8 mouse cellular contexts compared by ENCODE assay signal in the genomic region with DNA sequence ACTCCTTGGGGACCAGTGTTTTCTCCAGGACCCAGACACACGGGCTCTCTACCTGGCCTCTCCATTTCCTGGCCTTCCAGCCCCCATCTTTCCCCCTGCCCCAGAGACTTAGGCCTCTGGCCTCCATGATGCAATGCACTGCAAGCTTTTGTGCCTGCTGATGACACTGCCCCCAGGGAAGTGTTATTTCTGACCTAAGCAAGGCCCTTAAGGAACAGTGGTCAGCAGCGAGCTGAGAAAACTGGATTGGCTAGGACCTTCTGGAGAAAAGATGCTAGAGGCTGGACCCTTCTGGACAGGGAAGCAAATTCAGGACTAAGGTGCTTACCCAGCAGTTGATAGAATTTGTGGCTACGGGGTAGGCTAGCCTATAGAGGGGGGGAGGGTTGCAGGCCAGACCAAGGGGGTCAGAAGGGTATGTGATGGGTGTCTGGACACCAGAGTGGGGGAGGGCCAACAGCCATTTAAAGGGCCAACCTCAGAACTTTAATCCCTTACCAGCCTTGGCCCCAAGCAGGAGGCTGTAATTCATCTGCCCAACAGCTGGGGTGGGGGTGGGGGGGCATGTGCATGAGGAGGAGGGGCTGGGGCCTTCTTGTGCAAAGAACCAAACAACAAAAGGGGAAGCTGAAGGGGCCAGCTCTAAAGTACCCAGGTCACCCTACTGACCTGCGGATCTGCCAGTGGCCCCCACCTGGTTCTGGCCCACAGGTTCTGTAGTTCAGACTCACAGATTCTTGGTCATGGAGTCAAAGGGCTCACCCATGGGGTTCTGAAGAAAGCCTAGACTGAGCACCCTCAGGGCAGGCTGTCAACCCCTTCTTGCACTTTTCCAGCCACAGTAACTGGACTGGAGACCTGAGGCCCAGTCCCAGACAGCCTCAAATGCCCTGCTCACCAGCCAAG. TPM values are rescaled to one million over a fixed set of nuclear protein-coding genes. Genes with fewer than 3 reads are reported as not detected.
A peak's percentile ranks its signal among the peaks of the same experiment; 100 is the strongest.
DNase-seq lines count a peak whose midpoint lies in the region; ATAC-seq lines count a peak whose summit lies in the region.

No protein-coding gene starts in this region.

- no peaks in the 10 kb centered on the region for H3K27me3 ChIP-seq in hindbrain, embryonic 13.5 days
- H3K27me3 ChIP-seq in midbrain, embryonic 10.5 days (ENCODE audit: low read depth, poor library complexity, severe bottlenecking) = no peaks in the 10 kb centered on the region

- H3K4me2 ChIP-seq in hindbrain, embryonic 13.5 days = peak overlapping the region; percentile 99

- peaks cover 73% of the 10 kb centered on the region for H3K4me1 ChIP-seq in hindbrain, embryonic 13.5 days (replicated peaks)
- peaks cover 99% of the 10 kb centered on the region for H3K4me1 ChIP-seq in midbrain, embryonic 10.5 days

- ATAC-seq in hindbrain, embryonic 13.5 days (ENCODE audit: low FRiP score) = no peak
- ATAC-seq in megakaryocyte-erythroid progenitor cell, adult 5-6 weeks (replicated peaks; ENCODE audit: low FRiP score, low TSS enrichment, poor library complexity, severe bottlenecking) = no peak

- peak overlapping the region; percentile 99 for H3K9ac ChIP-seq in hindbrain, embryonic 13.5 days

- peak overlapping the region; percentile 83 for H3K4me3 ChIP-seq in hindbrain, embryonic 13.5 days
- H3K4me3 ChIP-seq in midbrain, embryonic 10.5 days = peak overlapping the region; percentile 93

- H3K36me3 ChIP-seq in hindbrain, embryonic 13.5 days = peaks cover 13% of the 10 kb centered on the region
- peaks cover 15% of the 10 kb centered on the region for H3K36me3 ChIP-seq in midbrain, embryonic 10.5 days

- H3K9me3 ChIP-seq in hindbrain, embryonic 13.5 days = no peaks in the 10 kb centered on the region
- H3K9me3 ChIP-seq in midbrain, embryonic 10.5 days (replicated peaks) = no peaks in the 10 kb centered on the region

- DNase-seq in cerebellum, adult 11 months = peak; percentile 27
- no peak for DNase-seq in cerebellum, adult 8-10 months
- DNase-seq in right cerebral cortex, postnatal 10 days (ENCODE audit: low spot score in 2 of 2) = peak; percentile 25 to 42
- no peak for DNase-seq in right cerebral cortex, postnatal 25 days
- peak; percentile 65 for DNase-seq in midbrain, embryonic 10.5 days (ENCODE audit: low spot score)
- no peak for DNase-seq in left cerebral cortex, adult 18-20 months (ENCODE audit: low spot score in 2 of 2)

- peak overlapping the region; percentile 100 for H3K27ac ChIP-seq in hindbrain, embryonic 13.5 days
- peak overlapping the region; percentile 99 for H3K27ac ChIP-seq in midbrain, embryonic 10.5 days (replicated peaks)

- WGBS in hindbrain, embryonic 13.5 days = 10% methylated on average over 4 of the region's 4 CpGs
- 11% methylated on average over 4 of the region's 4 CpGs for WGBS in midbrain, embryonic 10.5 days

RNA-seq across cellular contexts. Expression of a gene that starts 1.2 kb away (rescaled TPM):
- 50.6 and 51.3 TPM in 2 replicates for polyA plus RNA-seq in hindbrain, embryonic 13.5 days (2015; fragmentation: Nextera tagmentation; extraction: Ambion mirVana)
- polyA plus RNA-seq in midbrain, embryonic 10.5 days (2016; fragmentation: Nextera tagmentation; extraction: Ambion mirVana) = 31.8 and 37.1 TPM in 2 replicates
- 19.3 and 22.1 TPM in 2 replicates for total RNA-seq in megakaryocyte-erythroid progenitor cell, adult 5-6 weeks (2014; fragmentation: Nextera tagmentation)
- total RNA-seq in megakaryocyte-erythroid progenitor cell, adult 5-6 weeks (2017) = 1.6 and 2.7 TPM in 2 replicates
- 10 to 100 TPM; 28.2 to 32.2 TPM for total RNA-seq in left cerebral cortex, adult 18-20 months (2021)

RNA-seq across cellular contexts. Expression of a gene that starts 16.6 kb away (rescaled TPM):
- 7.1 and 8.7 TPM in 2 replicates for polyA plus RNA-seq in hindbrain, embryonic 13.5 days (2015; fragmentation: Nextera tagmentation; extraction: Ambion mirVana)
- 16.9 and 21.4 TPM in 2 replicates for polyA plus RNA-seq in midbrain, embryonic 10.5 days (2016; fragmentation: Nextera tagmentation; extraction: Ambion mirVana)
- total RNA-seq in megakaryocyte-erythroid progenitor cell, adult 5-6 weeks (2014; fragmentation: Nextera tagmentation) = 0.37 TPM in 1 of 2 replicates, not detected in the other
- total RNA-seq in megakaryocyte-erythroid progenitor cell, adult 5-6 weeks (2017) = not detected in 2 replicates
- total RNA-seq in left cerebral cortex, adult 18-20 months (2021) = 1 to 10 TPM; 3.4 to 3.7 TPM

RNA-seq across cellular contexts. Expression of a gene that starts 19.2 kb away (rescaled TPM):
- 34.9 and 35.5 TPM in 2 replicates for polyA plus RNA-seq in hindbrain, embryonic 13.5 days (2015; fragmentation: Nextera tagmentation; extraction: Ambion mirVana)
- polyA plus RNA-seq in midbrain, embryonic 10.5 days (2016; fragmentation: Nextera tagmentation; extraction: Ambion mirVana) = 50.4 and 57.3 TPM in 2 replicates
- total RNA-seq in megakaryocyte-erythroid progenitor cell, adult 5-6 weeks (2014; fragmentation: Nextera tagmentation) = 16.2 and 20.9 TPM in 2 replicates
- 36.7 and 41.7 TPM in 2 replicates for total RNA-seq in megakaryocyte-erythroid progenitor cell, adult 5-6 weeks (2017)
- total RNA-seq in left cerebral cortex, adult 18-20 months (2021) = 10 to 100 TPM; 42.7 to 48.1 TPM

RNA-seq across cellular contexts. Expression of a gene that starts 19.4 kb away (rescaled TPM):
- polyA plus RNA-seq in hindbrain, embryonic 13.5 days (2015; fragmentation: Nextera tagmentation; extraction: Ambion mirVana) = 103 and 105 TPM in 2 replicates
- 145 and 146 TPM in 2 replicates for polyA plus RNA-seq in midbrain, embryonic 10.5 days (2016; fragmentation: Nextera tagmentation; extraction: Ambion mirVana)
- 161 and 169 TPM in 2 replicates for total RNA-seq in megakaryocyte-erythroid progenitor cell, adult 5-6 weeks (2014; fragmentation: Nextera tagmentation)
- 156 and 170 TPM in 2 replicates for total RNA-seq in megakaryocyte-erythroid progenitor cell, adult 5-6 weeks (2017)
- 100 to 1,000 TPM; 117 to 120 TPM for total RNA-seq in left cerebral cortex, adult 18-20 months (2021)

RNA-seq across cellular contexts. Expression of a gene that starts 45.5 kb away (rescaled TPM):
- 92.4 and 93.5 TPM in 2 replicates for polyA plus RNA-seq in hindbrain, embryonic 13.5 days (2015; fragmentation: Nextera tagmentation; extraction: Ambion mirVana)
- polyA plus RNA-seq in midbrain, embryonic 10.5 days (2016; fragmentation: Nextera tagmentation; extraction: Ambion mirVana) = 41.7 and 50.6 TPM in 2 replicates
- 45.7 and 57.3 TPM in 2 replicates for total RNA-seq in megakaryocyte-erythroid progenitor cell, adult 5-6 weeks (2014; fragmentation: Nextera tagmentation)
- 21.0 and 49.2 TPM in 2 replicates for total RNA-seq in megakaryocyte-erythroid progenitor cell, adult 5-6 weeks (2017)
- total RNA-seq in left cerebral cortex, adult 18-20 months (2021) = 100 to 1,000 TPM; 346 to 387 TPM

Comparison
In these comparisons a context has a peak if more than half of its experiments do, and no peak if none do; other contexts are left out.
1. DNase-seq: peak in cerebellum, adult 11 months (single experiment), right cerebral cortex, postnatal 10 days (2 of 2) and midbrain, embryonic 10.5 days (single experiment); none in cerebellum, adult 8-10 months (single experiment), right cerebral cortex, postnatal 25 days (single experiment) and left cerebral cortex, adult 18-20 months (0 of 2).